Mouse (Mus musculus) retina, postnatal 7 days (tissue): Measurements from ENCODE around the gene Nfix.
"Not testable (repeated sequence)": the region's sequence is repeated elsewhere in the genome, so short reads cannot be mapped to it uniquely, and the experiment has no call there.

Experiments used
- DNase-seq: peaks from one replicate; pipeline ENCODE4 v3.0.0-alpha.2; 2012; ENCODE audit warnings: low read depth, low spot score

Gene Nfix

DNA sequence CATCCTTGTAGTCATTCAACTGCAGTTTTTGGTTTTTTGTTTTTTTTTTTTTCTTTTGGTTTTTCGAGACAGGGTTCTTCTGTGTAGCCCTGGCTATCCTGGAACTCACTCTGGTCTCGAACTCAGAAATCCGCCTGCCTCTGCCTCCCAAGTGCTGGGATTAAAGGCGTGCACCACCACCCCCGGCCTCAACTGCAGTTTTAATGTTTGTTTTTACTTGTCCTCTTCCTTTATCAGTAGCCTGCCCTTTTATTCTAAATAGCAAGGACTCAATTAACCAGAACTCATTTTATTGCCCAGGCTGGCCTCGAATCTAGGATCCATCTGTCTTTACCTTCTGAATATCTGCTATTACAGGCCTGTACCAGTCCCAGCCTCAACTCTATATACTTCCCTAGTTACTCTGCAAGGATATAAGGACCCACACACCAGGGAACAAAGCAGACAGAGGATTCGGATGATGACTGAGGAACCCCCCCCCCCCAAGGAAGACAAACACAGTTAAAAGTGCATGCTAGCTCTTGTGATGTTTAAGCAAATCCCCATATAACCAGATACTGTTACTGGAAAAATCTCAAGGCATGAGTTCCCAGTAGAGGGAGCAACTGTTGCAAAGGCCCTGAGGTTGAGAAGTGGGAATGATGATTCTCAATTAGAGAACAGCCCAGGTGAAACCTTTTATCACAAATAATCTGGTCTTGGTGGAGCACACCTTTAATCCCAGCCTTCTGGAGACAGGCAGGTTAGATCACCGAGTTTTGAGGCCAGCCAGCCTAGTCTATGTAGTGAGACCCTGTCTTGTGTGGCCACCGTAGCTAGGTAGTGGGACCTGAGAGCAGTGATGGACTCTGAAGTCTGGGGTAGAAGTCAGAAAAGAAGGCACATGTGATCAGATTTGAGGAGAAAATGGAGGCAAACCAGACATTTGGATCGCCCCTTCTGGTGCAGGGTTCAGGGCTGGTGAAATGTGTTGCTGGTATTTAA, 32.9 kb upstream of the Nfix start:
- DNase-seq = no peak

DNA sequence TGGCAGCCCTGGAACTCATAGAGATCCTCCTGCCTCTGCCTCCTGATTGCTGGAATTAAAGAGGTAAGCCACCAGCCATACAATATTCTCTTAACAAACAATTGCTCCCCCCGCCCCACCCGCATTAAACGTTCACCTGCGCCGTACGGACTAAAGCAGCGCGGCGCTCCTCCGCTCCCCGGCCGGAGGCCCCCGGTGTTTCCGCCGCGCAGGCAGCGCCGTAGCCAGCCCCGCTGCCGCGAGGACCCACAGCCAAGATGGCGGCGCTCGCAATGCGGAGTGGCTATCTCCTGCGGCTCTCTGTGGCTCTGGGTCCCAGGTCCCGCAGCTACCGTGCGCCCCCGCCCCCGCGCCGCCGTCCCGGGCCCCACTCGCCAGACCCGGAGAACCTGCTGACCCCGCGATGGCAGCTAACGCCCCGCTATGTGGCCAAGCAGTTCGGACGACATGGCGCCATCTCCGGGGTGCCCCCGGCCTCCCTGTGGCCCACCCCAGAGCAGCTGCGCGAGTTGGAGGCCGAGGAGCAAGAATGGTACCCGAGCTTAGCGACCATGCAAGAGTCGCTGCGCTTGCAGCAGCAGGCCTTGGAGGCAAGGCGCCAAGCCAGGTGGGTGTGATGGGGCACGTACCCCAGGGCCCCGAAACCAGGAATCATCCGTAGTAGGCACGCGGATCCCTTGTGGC, 32.0 kb upstream of the Nfix start:
- peak; percentile 67 for DNase-seq

DNA sequence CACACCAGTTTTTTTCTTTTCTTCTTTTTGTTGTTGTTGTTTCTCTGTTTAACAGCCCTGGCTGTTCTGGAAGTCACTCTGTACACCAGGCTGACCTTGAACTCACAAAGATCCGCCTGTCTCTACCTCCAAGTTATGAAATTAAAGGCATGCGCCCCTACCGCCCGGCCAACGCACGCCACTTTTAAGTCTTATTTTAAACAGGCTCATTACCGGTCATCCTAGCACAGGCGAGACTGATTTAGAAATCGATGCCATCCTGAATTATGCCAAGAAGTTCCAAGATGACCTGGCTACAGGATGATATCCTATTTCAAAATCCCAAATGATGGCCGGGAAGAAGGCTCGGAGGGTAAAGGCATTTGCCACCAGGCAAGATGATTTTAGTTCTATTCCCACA, 31.3 kb upstream of the Nfix start, which contains the start of gene Gadd45gip1:
Gadd45gip1 (plus strand) TSS at position 33 of the 400 bp plus-strand sequence.
- no peak for DNase-seq

DNA sequence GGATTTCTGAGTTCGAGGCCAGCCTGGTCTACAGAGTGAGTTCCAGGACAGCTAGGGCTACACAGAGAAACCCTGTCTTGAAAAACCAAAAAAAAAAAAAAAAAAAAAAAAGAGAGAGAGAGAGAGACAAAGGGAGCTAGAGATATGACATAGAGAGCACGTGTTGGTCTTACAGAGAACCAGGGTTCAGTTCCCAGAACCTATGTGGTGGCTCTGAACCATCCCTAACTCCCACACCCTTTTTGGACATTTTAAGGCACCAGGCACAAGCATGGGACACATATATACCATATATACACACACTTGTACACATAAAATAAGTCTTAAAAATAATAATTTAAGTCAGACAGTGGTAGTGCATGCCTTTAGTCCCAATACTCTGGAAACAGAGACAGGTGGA, 26.4 kb upstream of the Nfix start:
- not testable (repeated sequence) for DNase-seq

DNA sequence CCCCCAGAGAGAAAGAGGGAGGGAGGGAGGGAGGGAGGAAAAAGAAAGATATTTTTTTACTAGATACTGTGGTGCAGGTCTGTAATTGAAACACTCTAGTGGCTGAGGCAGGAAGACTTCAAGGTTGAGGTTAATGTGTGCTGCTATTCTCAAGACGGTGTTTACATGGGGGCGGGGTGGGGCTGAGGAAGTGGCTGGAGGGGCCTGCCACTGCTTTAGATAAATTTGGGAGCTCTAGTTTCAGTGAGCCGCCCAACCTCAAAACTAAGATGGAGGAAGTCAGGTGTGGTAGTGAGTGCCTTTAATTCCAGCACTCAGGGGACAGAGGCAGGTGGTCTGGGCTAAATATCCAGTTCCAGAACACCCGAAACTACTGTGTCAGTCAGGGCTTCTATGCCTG, 25.5 kb upstream of the Nfix start:
- DNase-seq = no peak

DNA sequence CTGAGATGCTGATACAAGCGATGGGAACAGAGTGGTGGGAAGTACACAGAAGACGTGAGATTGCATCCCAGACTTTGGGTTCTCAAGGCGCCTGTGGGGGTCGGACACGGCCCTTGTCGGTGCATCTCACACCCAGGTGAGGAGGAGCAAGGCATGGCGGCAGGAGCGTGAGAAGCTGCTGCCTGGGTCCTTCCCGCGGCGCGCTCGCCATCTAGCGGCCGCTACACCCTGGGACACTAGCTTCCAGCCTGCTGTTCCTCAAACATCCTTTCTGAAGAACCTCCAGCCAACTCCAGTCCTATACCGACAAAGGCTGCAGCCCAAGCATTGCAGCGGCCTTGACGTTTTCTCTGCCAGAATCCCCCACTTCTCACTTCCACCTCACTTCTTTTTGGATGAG, 23.5 kb upstream of the Nfix start:
- peak; percentile 59 for DNase-seq

DNA sequence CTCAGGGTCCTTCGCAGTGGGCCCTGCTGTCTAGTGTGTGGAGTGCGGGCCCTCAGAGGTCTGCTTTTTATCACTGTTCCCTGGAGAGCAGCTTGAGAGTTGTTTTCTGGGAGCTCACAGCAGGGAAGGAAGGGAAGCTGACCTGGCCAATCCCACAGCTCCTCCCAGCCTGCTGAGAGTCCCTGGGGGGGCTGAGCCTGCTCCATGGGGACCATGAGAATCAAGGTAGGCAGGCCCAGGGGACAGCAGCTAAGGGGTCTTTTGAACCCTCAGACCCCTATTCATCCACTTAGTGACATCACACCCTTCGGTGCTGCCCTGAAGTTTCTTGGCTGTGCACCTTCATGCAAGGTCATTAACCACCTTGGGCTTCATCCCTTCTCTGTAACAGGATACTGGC, 22.6 kb upstream of the Nfix start, which contains the start of gene Dand5:
Dand5 (minus strand) TSS at position 101 of the 400 bp plus-strand sequence.
- DNase-seq = no peak

DNA sequence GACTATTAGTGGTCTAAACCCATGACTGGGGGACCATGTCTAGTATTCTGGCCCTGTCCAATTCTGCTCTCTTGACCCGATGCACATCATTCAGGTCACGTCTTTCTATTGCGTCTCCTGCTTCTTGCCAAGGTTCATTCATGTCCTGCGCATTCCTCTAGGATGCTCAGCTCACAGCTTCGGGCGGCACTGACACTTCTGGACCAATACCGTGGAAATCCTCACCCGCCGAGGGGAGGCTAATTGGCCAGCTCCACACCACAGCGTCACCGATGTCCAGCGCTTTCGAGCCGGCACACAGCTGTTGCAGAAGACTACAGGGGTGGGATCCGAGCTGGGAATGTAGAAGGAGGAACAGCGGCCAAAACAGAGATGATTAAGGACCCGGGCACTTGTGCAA, 16.0 kb upstream of the Nfix start:
- no peak for DNase-seq

DNA sequence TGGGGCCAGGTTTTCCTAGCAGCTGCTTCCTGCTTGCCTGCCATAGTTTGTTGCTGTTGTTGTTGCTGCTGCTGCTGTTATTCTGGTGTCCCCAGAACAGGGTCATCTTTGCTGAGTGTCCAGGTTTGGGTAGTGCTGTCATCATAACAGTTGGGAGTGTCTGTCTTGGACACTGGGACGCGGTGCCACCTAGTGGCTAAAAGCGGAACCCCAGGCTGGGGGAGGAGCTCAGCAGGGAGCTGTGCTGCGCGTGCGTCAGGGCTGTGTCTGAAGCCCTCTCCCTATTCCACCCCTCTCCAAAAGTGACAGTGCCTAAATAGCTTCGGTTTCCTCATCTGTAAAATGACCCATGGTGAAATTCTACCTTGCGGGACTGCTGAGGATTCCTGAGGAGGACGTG, 15.4 kb upstream of the Nfix start:
- DNase-seq = peak; percentile 89

DNA sequence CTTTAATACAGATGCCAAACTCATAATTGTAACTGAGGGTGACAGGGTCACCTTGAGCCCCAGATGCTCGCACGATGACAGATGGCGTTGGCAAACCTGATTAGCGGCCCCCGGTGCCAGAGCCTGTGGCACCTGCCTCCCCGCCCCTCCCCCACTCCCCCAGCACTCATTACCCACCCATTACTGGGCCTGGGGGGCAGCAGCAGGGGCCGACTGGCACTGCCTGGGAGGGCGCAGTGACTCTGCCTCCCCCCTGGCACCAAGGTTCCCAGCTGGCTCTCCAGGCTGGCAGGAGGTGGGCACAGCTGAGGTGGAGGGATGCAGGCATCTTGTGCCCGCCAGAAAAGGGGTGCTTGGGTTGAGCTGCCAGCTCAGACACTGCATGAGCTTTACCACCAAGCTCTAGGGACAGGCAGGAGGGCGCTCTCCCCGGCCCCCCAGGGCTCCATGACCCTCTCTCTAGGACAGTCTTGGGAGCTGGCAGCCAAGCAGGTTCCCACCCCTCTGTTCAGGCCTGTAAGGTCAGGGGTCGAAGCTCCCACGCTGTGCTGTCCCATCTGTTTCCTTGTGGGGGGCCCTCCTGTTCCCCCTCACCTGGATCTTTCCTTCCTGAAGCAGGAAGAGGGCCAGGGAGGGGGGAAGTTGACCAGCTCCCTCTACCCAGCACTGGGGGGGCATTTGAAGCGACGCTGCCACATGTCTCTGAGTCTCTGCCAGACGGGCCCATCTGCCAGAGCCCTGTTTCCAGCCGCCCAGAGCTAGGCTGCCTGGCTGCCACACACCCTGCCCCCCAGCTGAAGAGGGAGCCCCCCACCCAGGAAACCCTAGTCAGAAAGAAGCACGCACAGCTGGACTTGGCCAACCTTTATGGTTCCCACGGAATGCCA, 14.7 kb upstream of the Nfix start:
- peak; percentile 65 for DNase-seq

DNA sequence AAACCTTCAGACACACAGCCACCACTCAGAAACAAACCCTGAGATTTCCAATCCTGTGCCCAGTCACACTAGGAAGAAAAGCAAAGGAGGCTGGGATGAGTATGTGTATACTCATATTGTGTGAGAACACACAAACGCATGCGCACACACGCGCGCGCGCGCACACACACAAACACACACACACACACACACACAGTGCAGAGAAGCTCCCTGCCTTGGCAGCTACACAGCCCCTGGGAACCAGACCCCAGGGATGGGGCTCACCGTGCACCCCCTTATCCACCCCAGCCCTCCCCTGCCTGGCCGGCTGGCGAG, 14.1 kb upstream of the Nfix start:
- DNase-seq = no peak

DNA sequence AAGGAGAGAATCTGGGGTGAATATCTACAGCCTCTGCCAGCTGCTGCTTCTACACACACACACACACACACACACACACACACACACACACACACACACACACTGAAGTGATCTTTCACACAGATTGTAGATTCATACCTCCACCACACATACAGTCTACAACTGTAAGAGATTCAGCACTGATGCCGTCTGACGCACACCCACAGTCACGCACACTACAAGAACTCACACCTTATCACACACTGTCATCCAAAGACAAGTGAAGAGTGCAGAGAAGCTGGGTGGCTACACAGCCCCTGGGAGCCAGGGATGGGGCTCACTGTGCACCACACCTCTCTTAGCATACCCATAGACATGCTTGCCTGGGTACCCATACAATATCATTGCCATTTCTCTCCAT, 13.7 kb upstream of the Nfix start:
- DNase-seq = no peak

DNA sequence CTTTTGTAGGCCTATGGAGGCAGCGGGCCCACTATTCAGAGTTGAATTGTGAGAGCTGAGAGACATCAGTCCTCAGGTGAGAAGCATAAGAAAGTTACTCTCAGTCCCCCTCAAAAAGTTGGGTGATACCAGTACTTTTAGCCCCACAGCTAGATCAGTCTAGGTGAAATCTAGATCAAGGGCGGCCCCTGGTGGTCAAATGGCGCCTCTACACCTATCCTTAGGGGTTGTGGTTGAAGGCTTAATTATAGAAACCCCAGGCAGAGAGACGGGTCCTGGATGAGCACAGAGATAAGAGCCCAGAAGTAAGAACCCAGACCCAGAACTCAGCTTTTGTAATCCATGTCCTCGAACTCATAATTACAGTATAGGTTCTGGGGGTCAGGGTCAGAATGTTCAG, 12.9 kb upstream of the Nfix start:
- DNase-seq = peak; percentile 75

DNA sequence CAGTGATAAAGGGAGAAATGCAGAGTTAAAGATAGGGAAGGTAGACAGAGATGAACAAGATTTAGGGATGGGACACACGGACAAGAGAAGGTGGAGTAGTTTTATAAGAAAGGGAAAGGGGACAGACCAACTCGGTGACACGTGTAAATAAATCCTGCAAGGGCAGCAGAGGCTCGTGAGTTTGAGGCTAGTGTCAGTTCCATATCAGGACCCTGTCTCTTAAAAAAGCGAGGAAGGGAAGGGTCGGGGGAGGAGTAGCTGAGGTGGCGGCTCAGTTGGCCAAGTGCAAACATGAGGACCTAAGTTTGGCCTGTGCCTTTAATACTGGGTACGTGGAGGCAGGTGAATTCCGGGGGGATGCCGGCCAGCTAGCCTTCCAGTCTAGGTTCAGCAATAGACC, 11.2 kb upstream of the Nfix start:
- DNase-seq = no peak

DNA sequence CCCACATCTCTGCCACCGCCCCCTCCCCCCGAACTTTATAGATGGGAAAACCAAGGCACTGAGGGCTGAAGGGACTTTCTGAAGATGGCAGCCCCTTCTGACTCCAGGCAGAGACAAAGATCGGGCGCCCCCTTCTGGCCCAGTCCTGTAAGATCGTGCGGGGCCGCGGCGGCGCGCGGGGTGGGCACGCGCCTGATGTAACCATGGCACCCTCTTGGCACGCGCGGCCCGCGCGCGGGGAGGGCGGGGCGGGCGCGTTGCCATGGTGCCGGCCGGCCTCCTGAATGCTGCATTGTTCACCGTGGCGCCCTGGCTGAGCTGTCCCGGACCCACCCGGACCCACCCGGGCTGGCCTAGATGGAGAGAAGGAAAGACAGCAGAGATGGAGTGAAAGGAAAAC, 10.8 kb upstream of the Nfix start:
- DNase-seq = peak; percentile 86

DNA sequence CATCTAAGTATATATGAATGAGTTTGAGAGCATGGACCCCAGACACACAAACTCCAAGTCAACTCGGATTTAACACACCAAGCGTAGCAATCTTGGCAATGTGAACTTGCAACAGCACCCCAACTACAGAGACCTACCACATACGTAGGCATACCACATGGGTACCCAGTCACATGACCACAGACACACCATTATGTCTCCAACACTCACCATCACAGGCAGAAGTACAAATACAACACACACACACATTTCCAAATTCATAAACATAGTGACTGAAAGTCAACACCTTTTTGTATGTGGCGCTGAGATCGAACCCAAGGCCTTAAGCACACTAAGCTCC, 9.8 kb upstream of the Nfix start:
- DNase-seq = no peak

DNA sequence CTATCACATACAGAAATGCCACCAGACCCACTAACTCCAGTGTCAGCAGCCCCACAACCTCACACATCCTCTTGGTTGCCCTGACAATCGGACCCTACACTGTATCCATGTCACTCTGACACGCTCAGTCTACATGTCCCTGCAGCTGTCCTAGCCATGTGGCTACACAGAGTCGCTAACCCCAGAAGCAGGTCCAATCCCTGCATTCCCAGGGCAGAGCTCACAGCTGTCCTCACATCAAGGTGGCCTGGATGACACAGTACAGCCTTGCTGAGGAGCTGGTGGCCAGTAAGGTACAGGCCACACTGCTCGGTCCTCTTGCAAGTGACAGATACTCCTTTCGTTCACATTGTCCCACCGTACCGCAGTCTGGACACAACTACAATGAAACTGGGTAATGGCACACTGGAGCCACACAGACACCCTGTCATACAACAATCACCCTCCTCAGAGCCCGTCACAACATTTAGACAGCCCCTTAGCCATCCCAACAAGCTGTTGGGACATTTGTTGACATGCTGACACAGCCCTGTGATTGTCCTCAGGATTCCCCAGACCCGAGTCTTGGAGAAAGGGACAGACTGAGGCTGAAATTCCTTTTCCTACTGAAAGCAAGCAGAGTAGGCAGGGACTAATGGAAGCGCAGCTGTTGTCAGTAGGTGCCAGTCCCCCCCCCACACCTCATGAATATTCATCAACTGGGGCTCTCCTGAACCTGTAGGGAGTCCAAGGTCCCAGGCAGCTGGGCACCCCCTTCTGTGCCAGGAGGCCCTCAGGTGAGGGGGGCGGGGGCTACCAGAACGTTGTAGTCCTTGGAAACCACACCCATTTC, 9.2 kb upstream of the Nfix start:
- no peak for DNase-seq

DNA sequence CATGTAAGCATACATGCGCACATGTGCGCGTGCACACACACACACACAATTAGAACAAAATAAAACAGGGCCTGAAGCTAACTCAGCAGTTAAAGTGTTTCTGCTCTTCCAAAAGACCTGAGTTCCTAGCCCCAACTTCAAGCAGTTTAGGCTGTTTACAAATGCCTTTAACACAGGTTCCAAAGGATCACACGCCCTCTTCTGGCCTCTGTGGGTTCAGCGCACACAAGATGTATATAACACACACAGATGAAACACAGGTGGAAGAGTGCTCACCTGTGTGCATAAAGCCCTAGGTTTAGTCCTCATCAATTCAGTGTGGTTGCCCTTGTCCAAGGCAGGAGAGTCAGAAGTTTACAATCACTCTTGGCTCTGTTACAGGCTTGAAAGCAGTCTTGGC, 5.9 kb upstream of the Nfix start:
- DNase-seq = no peak

DNA sequence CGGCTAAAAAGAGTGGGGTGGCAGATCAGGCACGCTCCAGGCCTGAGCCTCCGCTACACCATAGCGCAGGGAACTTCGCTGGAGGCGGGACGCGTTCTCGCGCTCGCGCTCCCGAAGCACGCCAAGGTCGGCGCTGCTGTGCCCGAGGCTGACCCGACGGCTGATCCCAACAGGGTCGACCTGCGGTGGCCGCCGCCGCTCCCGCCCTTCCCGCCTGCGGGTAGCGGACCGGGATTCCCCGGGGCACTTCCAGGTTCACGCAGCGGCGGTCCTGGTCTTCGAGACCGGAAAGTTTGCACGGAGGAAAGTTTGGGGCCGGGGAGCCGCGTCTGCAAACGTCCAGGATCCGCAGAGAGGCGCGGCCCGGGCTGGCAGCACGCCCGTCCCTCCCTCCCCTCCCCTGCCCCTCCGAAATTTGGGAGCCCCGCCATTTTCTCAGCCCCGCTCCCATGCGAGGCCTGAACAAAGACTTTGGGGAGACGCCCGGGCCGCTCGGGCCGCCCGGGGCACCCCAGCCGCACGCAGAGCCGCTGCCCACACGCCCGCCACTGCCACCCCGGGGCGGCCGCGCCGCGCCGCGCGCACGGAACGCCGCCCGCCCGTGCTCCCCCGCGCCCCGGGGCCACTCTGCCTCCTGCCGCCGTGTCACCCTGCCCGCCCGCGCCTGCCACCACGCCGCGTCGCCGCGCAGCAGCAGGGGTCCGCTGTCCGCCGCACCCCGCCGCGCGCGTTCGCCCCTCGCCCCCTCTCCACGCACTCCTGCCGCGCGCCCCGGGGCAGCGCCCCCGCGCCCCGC, 810 bp downstream of the Nfix start:
- no peak for DNase-seq

DNA sequence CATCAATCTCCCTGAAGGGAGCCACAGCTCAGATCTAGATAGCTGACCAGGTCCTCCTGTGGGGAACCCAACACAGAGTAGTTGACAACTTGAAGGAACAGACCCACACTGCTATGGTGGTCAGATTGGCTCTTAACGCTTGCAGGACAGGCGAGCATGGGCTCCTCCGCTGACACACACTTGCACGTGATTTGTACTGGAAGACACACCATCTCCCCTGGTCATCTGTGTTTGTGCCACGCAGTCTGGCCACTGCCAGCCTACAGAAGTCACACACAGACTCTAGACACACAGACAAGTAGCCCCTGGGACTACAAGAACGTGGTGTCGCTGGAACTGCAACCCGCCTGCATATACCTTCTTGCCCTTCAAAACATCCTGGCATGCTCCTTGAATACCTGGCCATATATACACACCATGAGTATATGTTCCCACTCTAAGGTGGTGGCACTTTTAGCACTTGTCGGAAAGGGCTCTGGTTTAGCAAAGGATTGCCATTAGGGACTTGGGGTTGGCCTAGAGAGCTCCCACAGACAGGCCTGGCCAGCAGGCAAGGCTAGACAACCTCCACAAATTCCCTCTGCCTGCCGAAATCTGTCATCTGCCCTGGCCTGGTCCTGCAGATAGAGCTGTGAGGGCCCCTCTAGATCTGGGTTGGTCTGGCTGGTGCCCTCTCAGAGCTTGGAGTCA, 1.6 kb downstream of the Nfix start:
- DNase-seq = no peak
